Mouse (Mus musculus) erythroblast, adult 5-6 weeks (primary cell): Measurements from ENCODE around the gene Igf2r. TPM values are rescaled to one million over a fixed set of nuclear protein-coding genes. Genes with fewer than 3 reads are reported as not detected.
"Not testable (repeated sequence)": the region's sequence is repeated elsewhere in the genome, so short reads cannot be mapped to it uniquely, and the experiment has no call there.

ENCODE experiments used
- ATAC-seq: replicated peaks from 2 replicates; pipeline ENCODE4 v1.8.0; 2016; ENCODE audit warnings: moderate number of reproducible peaks, mild to moderate bottlenecking, moderate TSS enrichment, inconsistent platforms; ENCODE audit not compliant: poor library complexity, low FRiP score, severe bottlenecking
- total RNA-seq, 2 experiments: library from RNA; stranded (forward) in 1 of 2; stranded (reverse) in 1 of 2; fragments of 150-400 nt in 1 of 2; fragments of 200-764, 138-1000 nt in 1 of 2; gene quantifications; 2 replicates each; pipeline versions ENCODE4 v1.2.3 to v1.2.4; 2015 to 2017; ENCODE audit warnings: low replicate concordance in 2 of 2

The Igf2r gene
- total RNA-seq, 2 experiments from 2014 or later, result 0.96 to 4.9 TPM

- no peak for ATAC-seq
Observed at GRCm38 (mm10) chr17:12684412-12684811, 85.1 kb downstream of the Igf2r start.

GRCm38 (mm10) chr17:12683582-12683981 lies 85.9 kb downstream of the Igf2r start:
- no peak for ATAC-seq

- ATAC-seq, result no peak
Observed at GRCm38 (mm10) chr17:12678261-12678660, 91.2 kb downstream of the Igf2r start.

- ATAC-seq, result no peak
Observed at GRCm38 (mm10) chr17:12677139-12677538, 92.3 kb downstream of the Igf2r start.

- no peak for ATAC-seq
Observed at GRCm38 (mm10) chr17:12675646-12676045, 93.8 kb downstream of the Igf2r start, which contains the start of gene Slc22a1. Gene Slc22a1 (minus strand): TSS chr17:12675829.

GRCm38 (mm10) chr17:12674980-12675379 lies 94.5 kb downstream of the Igf2r start:
- not testable (repeated sequence) for ATAC-seq

GRCm38 (mm10) chr17:12673871-12674270 lies 95.6 kb downstream of the Igf2r start:
- ATAC-seq, result no peak

- no peak for ATAC-seq
Observed at GRCm38 (mm10) chr17:12672285-12672790, 97.1 kb downstream of the Igf2r start.

- no peak for ATAC-seq
Observed at GRCm38 (mm10) chr17:12671029-12671605, 98.3 kb downstream of the Igf2r start.

- no peak for ATAC-seq
Observed at GRCm38 (mm10) chr17:12669363-12669679, 100.1 kb downstream of the Igf2r start.

GRCm38 (mm10) chr17:12668478-12669362 lies 100.7 kb downstream of the Igf2r start:
- ATAC-seq, result no peak

- ATAC-seq, result no peak
Observed at GRCm38 (mm10) chr17:12664156-12664555, 105.3 kb downstream of the Igf2r start.

GRCm38 (mm10) chr17:12660572-12661260 lies 108.7 kb downstream of the Igf2r start:
- 0 out of 2 replicates have a peak, but pooled peaks have one; percentile 55 for ATAC-seq

- no peak for ATAC-seq
Observed at GRCm38 (mm10) chr17:12659233-12659632, 110.2 kb downstream of the Igf2r start.

- ATAC-seq, result no peak
Observed at GRCm38 (mm10) chr17:12658784-12659183, 110.7 kb downstream of the Igf2r start.

GRCm38 (mm10) chr17:12655826-12656225 lies 113.6 kb downstream of the Igf2r start:
- no peak for ATAC-seq

GRCm38 (mm10) chr17:12654061-12654460 lies 115.4 kb downstream of the Igf2r start:
- no peak for ATAC-seq

GRCm38 (mm10) chr17:12652604-12653003 lies 116.9 kb downstream of the Igf2r start:
- no peak for ATAC-seq

GRCm38 (mm10) chr17:12645461-12645860 lies 124.0 kb downstream of the Igf2r start:
- ATAC-seq, result no peak

- ATAC-seq, result no peak
Observed at GRCm38 (mm10) chr17:12641087-12641486, 128.4 kb downstream of the Igf2r start.
